Mouse (Mus musculus) liver, adult 2 months (tissue): ENCODE measurements around the gene Ccdc28b. TPM values are rescaled to one million over a fixed set of nuclear protein-coding genes. Genes with fewer than 3 reads are reported as not detected.

ENCODE experiments used
- DNase-seq: peaks from one replicate; pipeline ENCODE4 v3.0.0-alpha.2; 2011; ENCODE audit warnings: low read depth, low spot score; ENCODE audit errors: extremely low read depth
- H3K27ac ChIP-seq: fragments of 200-500 bp; replicated peaks from 2 replicates; pipeline ENCODE4 v1.5.1; 2012; ENCODE audit warnings: low read depth, mild to moderate bottlenecking, control low read depth, inconsistent platforms, low read length; ENCODE audit not compliant: insufficient read depth
- H3K27me3 ChIP-seq: fragments of 200-500 bp; 2 replicates; pipeline ENCODE4 v1.6.1; 2012; ENCODE audit warnings: mild to moderate bottlenecking, moderate library complexity, low read length, inconsistent platforms; ENCODE audit not compliant: control insufficient read depth, insufficient read depth
- H3K36me3 ChIP-seq: fragments of 200-500 bp; 2 replicates; pipeline ENCODE4 v1.6.1; 2012; ENCODE audit warnings: low read length, inconsistent platforms; ENCODE audit not compliant: control insufficient read depth, insufficient read depth
- H3K4me1 ChIP-seq: fragments of 200-500 bp; 2 replicates; pipeline ENCODE4 v1.6.1; 2011; ENCODE audit warnings: low read length; ENCODE audit not compliant: control insufficient read depth, insufficient read depth
- H3K4me3 ChIP-seq: fragments of 200-500 bp; 2 replicates; pipeline ENCODE4 v1.5.1; 2011; ENCODE audit warnings: low read depth, mild to moderate bottlenecking, control low read depth, low read length, moderate library complexity; ENCODE audit not compliant: insufficient read depth
- H3K79me2 ChIP-seq: fragments of 200-500 bp; 2 replicates; pipeline ENCODE4 v1.6.1; 2012; ENCODE audit warnings: inconsistent platforms, mild to moderate bottlenecking, low read length, moderate library complexity; ENCODE audit not compliant: control insufficient read depth, insufficient read depth
- H3K9ac ChIP-seq: fragments of 200-500 bp; 2 replicates; pipeline ENCODE4 v1.6.1; 2012; ENCODE audit warnings: low read depth, mild to moderate bottlenecking, control low read depth, inconsistent platforms, low read length
- CTCF ChIP-seq: fragments of 200-500 bp; IDR thresholded peaks from 2 replicates; pipeline ENCODE4 v1.5.1; 2011; ENCODE audit warnings: low read depth, low read length, control low read depth
- POLR2A ChIP-seq: fragments of 200-500 bp; IDR thresholded peaks from 2 replicates; pipeline ENCODE4 v1.6.1; 2011; ENCODE audit warnings: low read length, control low read depth; ENCODE audit not compliant: insufficient read depth; ENCODE audit errors: extremely low read depth
- WGBS: fragments of 180-500 bp; shearing (Covaris S2); methylation state at CpG from one replicate; pipeline ENCODE4 v1.1.7; 2018; 5-methylcytosine and 5-hydroxymethylcytosine counted together
- polyA plus RNA-seq: library from polyadenylated mRNA; depleted of rRNA; stranded (reverse); fragments of >200 nt; gene quantifications from 2 replicates; pipeline ENCODE4 v1.2.3, GENCODE M21; 2012
- total RNA-seq: library from RNA; depleted of rRNA; stranded (reverse); fragments of >200 nt; gene quantifications from 2 replicates; pipeline ENCODE4 v1.2.3, GENCODE M21; 2014

The Ccdc28b gene
- total and polyA plus RNA-seq, 2 experiments = 7.6 to 9.7 TPM

DNA sequence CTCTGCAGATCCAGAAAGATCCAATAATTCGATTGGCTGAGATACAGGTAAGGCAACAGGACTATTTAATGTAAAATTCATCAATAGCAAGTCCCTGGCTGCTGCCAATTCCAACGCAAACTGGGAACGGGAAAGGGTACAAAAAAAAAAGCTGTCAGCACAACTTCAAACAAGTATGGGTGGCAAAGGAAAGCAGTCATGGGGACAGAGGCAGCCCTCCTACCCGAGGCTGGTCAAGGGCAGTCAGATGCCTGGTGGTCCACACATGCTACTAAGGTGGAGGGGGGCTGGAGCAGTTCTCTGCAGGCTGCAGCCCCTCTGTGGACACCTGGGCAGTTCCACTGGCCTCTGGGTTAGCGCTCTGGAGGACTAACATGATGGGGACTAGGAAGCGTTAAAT lies 2.3 kb upstream of the Ccdc28b start:
- TF ChIP-seq POLR2A = no peak
- no peak for TF ChIP-seq CTCF
- Histone ChIP-seq H3K27ac (no peak overlapping the region), H3K4me1 (peaks cover 10% of the 10 kb centered on the region), H3K9ac (no peak overlapping the region), H3K27me3 (no peaks in the 10 kb centered on the region), H3K36me3 (peaks cover 24% of the 10 kb centered on the region), H3K4me3 (no peak overlapping the region), H3K79me2 (0 out of 2 replicates have a peak, but pooled peaks cover 4% of the 10 kb centered on the region)
- 76% methylated on average over 6 of the region's 6 CpGs for WGBS
- DNase-seq = no peak

DNA sequence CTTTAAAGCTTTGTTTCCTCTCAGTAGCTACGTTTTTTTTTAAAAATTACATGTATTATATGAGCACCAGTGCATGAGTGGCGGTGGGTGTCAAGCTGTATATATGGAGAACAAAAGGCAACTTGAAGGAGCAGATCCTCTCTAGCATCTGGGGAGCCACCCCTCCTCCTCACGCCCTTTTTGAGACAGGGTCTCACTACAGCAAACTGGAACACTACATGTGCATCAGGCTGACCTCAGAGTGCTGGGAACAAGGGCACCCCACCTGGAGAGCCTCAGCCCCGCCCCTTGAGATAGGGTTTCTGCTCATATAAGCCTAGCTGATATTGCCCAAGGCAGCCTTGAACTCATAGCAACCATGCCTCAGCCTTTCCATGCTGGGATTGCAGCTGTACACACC lies 1.7 kb upstream of the Ccdc28b start:
- 68% methylated on average over 4 of the region's 4 CpGs for WGBS
- no peaks in the 10 kb centered on the region for H3K27me3 ChIP-seq
- TF ChIP-seq CTCF = no peak
- TF ChIP-seq POLR2A = no peak
- H3K4me1 ChIP-seq = peaks cover 10% of the 10 kb centered on the region
- no peak overlapping the region for H3K9ac ChIP-seq
- 0 out of 2 replicates have a peak, but pooled peaks cover 4% of the 10 kb centered on the region for H3K79me2 ChIP-seq
- H3K4me3 ChIP-seq = no peak overlapping the region
- no peak for DNase-seq
- H3K36me3 ChIP-seq = peaks cover 21% of the 10 kb centered on the region
- no peak overlapping the region for H3K27ac ChIP-seq

DNA sequence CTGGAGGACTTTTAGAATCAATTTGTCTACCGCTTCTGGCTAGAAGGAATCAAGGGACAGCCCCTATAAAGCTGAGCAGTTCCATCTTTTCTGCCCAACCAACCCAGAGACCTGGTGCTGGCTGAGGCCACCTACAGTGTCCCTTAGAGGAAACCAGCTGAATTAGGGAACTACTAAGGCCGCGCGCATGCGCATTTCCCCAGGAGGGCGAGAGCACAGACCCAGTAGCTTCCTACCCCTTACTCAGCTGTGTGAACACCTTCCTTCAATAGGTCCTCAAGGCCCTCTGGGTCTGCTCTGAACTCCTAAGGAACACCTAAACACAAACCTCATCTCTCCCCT lies 1.3 kb upstream of the Ccdc28b start:
- Histone ChIP-seq H3K4me1 (peaks cover 10% of the 10 kb centered on the region), H3K27ac (peak overlapping the region; percentile 7), H3K36me3 (peaks cover 17% of the 10 kb centered on the region), H3K27me3 (no peaks in the 10 kb centered on the region), H3K79me2 (0 out of 2 replicates have a peak, but pooled peaks cover 4% of the 10 kb centered on the region), H3K4me3 (peak overlapping the region; percentile 13; the same call in 1 of the 2 replicates), H3K9ac (no peak overlapping the region; the same call in 1 of the 2 replicates)
- DNase-seq = peak; percentile 15
- WGBS = 51% methylated on average over 6 of the region's 6 CpGs
- TF ChIP-seq POLR2A (no peak), CTCF (no peak)

DNA sequence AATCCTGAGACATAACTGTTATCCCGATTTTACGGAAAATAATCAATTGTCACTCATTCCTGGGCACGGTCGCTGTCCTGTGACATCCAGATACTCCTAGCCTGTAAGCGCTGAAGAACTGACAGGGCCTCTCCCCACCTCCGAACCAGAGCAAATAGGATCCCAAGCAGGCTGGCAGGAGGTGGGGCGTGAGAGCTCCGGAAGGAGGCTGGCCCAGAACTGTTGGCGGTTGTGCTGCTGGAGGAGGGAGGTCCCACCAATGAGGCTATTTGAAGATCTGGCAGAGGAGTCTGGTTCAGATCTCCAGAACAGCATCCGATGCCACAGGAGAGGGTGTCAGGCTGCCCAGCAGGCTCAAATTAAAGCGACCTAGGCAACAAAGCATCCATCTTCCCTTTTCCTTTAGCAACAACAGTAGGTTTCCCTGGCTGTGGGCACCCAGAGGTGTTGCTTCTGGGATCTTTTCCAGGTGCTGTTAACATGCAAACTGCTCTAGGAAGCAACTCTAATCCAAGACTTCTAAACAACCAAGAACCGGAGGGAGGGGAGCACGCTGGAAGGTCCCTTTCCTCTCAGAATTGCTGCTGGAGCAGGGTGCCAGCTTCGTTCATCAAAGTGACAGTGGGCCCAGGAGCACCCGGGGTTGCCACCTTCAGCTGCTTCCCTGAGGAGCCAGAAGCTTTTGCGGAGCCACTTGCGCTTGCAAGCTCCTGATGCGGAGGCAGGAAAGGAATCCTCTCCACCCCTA lies 708 bp upstream of the Ccdc28b start:
- Histone ChIP-seq H3K79me2 (0 out of 2 replicates have a peak, but pooled peaks cover 4% of the 10 kb centered on the region), H3K36me3 (peaks cover 13% of the 10 kb centered on the region), H3K27me3 (no peaks in the 10 kb centered on the region), H3K4me3 (peak overlapping the region; percentile 67), H3K9ac (no peak overlapping the region; the same call in 1 of the 2 replicates), H3K4me1 (peaks cover 10% of the 10 kb centered on the region), H3K27ac (peak overlapping the region; percentile 70)
- DNase-seq = peak; percentile 88
- TF ChIP-seq CTCF (no peak), POLR2A (no peak)
- WGBS = 7% methylated on average over 18 of the region's 18 CpGs

GRCm38 (mm10) chr4:129622803-129623535 lies 778 bp downstream of the Ccdc28b start:
- DNase-seq = no peak
- WGBS = 27% methylated on average over 8 of the region's 8 CpGs
- peaks cover 16% of the 10 kb centered on the region for H3K4me1 ChIP-seq

More at GRCm38 (mm10) chr4:129622803-129623535, 778 bp downstream of the Ccdc28b start:
- peak overlapping the region; percentile 67 for H3K4me3 ChIP-seq
- no peak for TF ChIP-seq CTCF
- TF ChIP-seq POLR2A = no peak
- no peaks in the 10 kb centered on the region for H3K27me3 ChIP-seq
- H3K27ac ChIP-seq = no peak overlapping the region; the same call in 1 of the 2 replicates
- 0 out of 2 replicates have a peak, but pooled peaks cover 4% of the 10 kb centered on the region for H3K79me2 ChIP-seq
- H3K36me3 ChIP-seq = no peaks in the 10 kb centered on the region
- H3K9ac ChIP-seq = peak overlapping the region; percentile 79
